Mouse (Mus musculus): ENCODE measurements at regions not wholly inside any gene's neighbourhood (a gene's known extent, or its start where the extent isn't known, plus 50 kb on each side); places are given as distances from the start of the nearest gene placed in this dataset.

GRCm38 (mm10) chr4:153542631-153543031 lies 60.0 kb upstream of the Ajap1 start:
- DNase-seq (ENCODE audit: low spot score in 2 of 2) = no peak

- DNase-seq (ENCODE audit: low spot score in 2 of 2) = peak; percentile 0 to 7
These were observed 61.5 kb upstream of the Ajap1 start for GRCm38 (mm10) chr4:153543900-153544648.

GRCm38 (mm10) chr4:153546709-153547108 lies 64.1 kb upstream of the Ajap1 start:
- no peak for DNase-seq (ENCODE audit: low spot score in 2 of 2)

GRCm38 (mm10) chr4:153547111-153547510 lies 64.5 kb upstream of the Ajap1 start:
- no peak for DNase-seq (ENCODE audit: low spot score in 2 of 2)

GRCm38 (mm10) chr4:153547871-153548270 lies 65.3 kb upstream of the Ajap1 start:
- DNase-seq (ENCODE audit: low spot score in 2 of 2) = no peak

- no peak for DNase-seq (ENCODE audit: low spot score in 2 of 2)
These were observed 68.7 kb upstream of the Ajap1 start for GRCm38 (mm10) chr4:153551291-153551690.

- DNase-seq (ENCODE audit: low spot score in 2 of 2) = no peak
These were observed 69.9 kb upstream of the Ajap1 start for GRCm38 (mm10) chr4:153552483-153552882.

GRCm38 (mm10) chr4:153557812-153558608 lies 75.4 kb upstream of the Ajap1 start:
- DNase-seq (ENCODE audit: low spot score in 2 of 2) = no peak

GRCm38 (mm10) chr4:153559568-153559967 lies 77.0 kb upstream of the Ajap1 start:
- DNase-seq (ENCODE audit: low spot score in 2 of 2) = no peak

- no peak for DNase-seq (ENCODE audit: low spot score in 2 of 2)
These were observed 77.6 kb upstream of the Ajap1 start for GRCm38 (mm10) chr4:153560193-153560592.

GRCm38 (mm10) chr4:153560956-153561355 lies 78.3 kb upstream of the Ajap1 start:
- no peak for DNase-seq (ENCODE audit: low spot score in 2 of 2)

GRCm38 (mm10) chr4:153561991-153562390 lies 79.4 kb upstream of the Ajap1 start:
- DNase-seq (ENCODE audit: low spot score in 2 of 2) = no peak

GRCm38 (mm10) chr4:153567329-153567973 lies 84.8 kb upstream of the Ajap1 start:
- DNase-seq (ENCODE audit: low spot score in 2 of 2) = no peak

- no peak for DNase-seq (ENCODE audit: low spot score in 2 of 2)
These were observed 90.7 kb upstream of the Ajap1 start for GRCm38 (mm10) chr4:153573180-153573769.

GRCm38 (mm10) chr4:153593291-153593690 lies 110.7 kb upstream of the Ajap1 start:
- no peak for DNase-seq (ENCODE audit: low spot score in 2 of 2)

- no peak for DNase-seq (ENCODE audit: low spot score in 2 of 2)
These were observed 117.3 kb upstream of the Ajap1 start for GRCm38 (mm10) chr4:153599794-153600370.

- no peak for DNase-seq (ENCODE audit: low spot score in 2 of 2)
These were observed 119.9 kb upstream of the Ajap1 start for GRCm38 (mm10) chr4:153602496-153602895.

- no peak for DNase-seq (ENCODE audit: low spot score in 2 of 2)
These were observed 120.6 kb upstream of the Ajap1 start for GRCm38 (mm10) chr4:153603056-153603840.

GRCm38 (mm10) chr4:153603936-153604335 lies 121.3 kb upstream of the Ajap1 start:
- DNase-seq (ENCODE audit: low spot score in 2 of 2) = no peak

- DNase-seq (ENCODE audit: low spot score in 2 of 2) = no peak
These were observed 122.3 kb upstream of the Ajap1 start for GRCm38 (mm10) chr4:153604695-153605485.
